Mouse (Mus musculus) embryonic facial prominence, embryonic 12.5 days (tissue): ENCODE results near the gene B4galnt4. TPM values are rescaled to one million over a fixed set of nuclear protein-coding genes. Genes with fewer than 3 reads are reported as not detected.
"Not testable (repeated sequence)": the region's sequence is repeated elsewhere in the genome, so short reads cannot be mapped to it uniquely, and the experiment has no call there.

Experiments used
- ATAC-seq: fragments of 200-750 bp; cut with Nextera tagmentation; 2 replicates; pipeline ENCODE4 v1.8.0; 2017; ENCODE audit not compliant: insufficient number of reproducible peaks, insufficient read depth, low FRiP score, low TSS enrichment
- H3K27ac ChIP-seq: fragments of 300-500 bp; sonication (generic); 2 replicates; pipeline ENCODE4 v1.5.1; 2016; ENCODE audit warnings: mild to moderate bottlenecking
- H3K27me3 ChIP-seq: fragments of 300-500 bp; sonication (generic); 2 replicates; pipeline ENCODE4 v1.6.1; 2016; ENCODE audit warnings: mild to moderate bottlenecking, moderate library complexity
- H3K36me3 ChIP-seq: fragments of 300-500 bp; sonication (generic); 2 replicates; pipeline ENCODE4 v1.6.1; 2016; ENCODE audit warnings: mild to moderate bottlenecking
- H3K4me1 ChIP-seq: fragments of 300-500 bp; sonication (generic); 2 replicates; pipeline ENCODE4 v1.6.1; 2016
- H3K4me2 ChIP-seq: fragments of 300-500 bp; sonication (generic); replicated peaks from 2 replicates; pipeline ENCODE4 v1.6.1; 2016; ENCODE audit warnings: mild to moderate bottlenecking, moderate library complexity
- H3K4me3 ChIP-seq: fragments of 300-500 bp; sonication (generic); 2 replicates; pipeline ENCODE4 v1.5.1; 2016; ENCODE audit warnings: mild to moderate bottlenecking
- H3K9ac ChIP-seq: fragments of 300-500 bp; sonication (generic); 2 replicates; pipeline ENCODE4 v1.6.1; 2016; ENCODE audit warnings: mild to moderate bottlenecking, moderate library complexity
- H3K9me3 ChIP-seq: fragments of 300-500 bp; sonication (generic); 2 replicates; pipeline ENCODE4 v1.6.1; 2016; ENCODE audit warnings: mild to moderate bottlenecking, moderate library complexity
- WGBS: fragments of 180-500 bp; shearing (Covaris S2); methylation state at CpG from one replicate; pipeline ENCODE4 v1.1.7; 2016; 5-methylcytosine and 5-hydroxymethylcytosine counted together
- polyA plus RNA-seq: library from polyadenylated mRNA; unstranded; fragments of >200 nt; fragmentation: Nextera tagmentation; extraction: Ambion mirVana; gene quantifications from 2 replicates; pipeline ENCODE4 v1.2.1, GENCODE M21; 2016

Gene B4galnt4
- polyA plus RNA-seq, 1 experiment from 2014 or later, result 39.2 TPM

DNA sequence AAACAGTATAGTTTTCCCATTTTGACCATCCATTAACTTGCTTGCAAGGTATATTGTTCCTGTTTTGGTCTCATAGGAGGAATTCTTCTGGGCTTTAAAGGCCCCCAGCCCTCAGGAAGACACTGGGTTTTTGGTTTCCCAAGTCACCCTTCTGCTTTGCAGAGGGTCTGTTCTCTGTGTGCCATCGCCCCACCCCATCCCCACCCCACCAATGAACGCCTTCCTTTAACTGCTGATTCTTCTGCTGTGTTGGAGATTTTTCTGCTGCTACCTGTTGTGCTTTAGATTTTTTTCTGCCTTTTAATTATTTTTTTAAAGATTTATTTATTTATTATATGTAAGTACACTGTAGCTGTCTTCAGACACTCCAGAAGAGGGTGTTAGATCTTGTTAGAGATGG, 32.1 kb upstream of the B4galnt4 start, which contains the start of gene Gm17387:
Gm17387 (plus strand) TSS at position 301 of the 400 bp plus-strand sequence.
- Histone ChIP-seq H3K4me1 (peaks cover 9% of the 10 kb centered on the region; the same call in 1 of the 2 replicates), H3K4me3 (no peak within 1 kb of the TSS), H3K4me2 (no peak within 1 kb of the TSS), H3K27ac (no peak within 1 kb of the TSS), H3K36me3 (no peaks in the 10 kb centered on the region), H3K9me3 (no peaks in the 10 kb centered on the region), H3K27me3 (no peaks in the 10 kb centered on the region), H3K9ac (no peak within 1 kb of the TSS)
- ATAC-seq, result no peak
- 82% methylated on average over 2 of the region's 2 CpGs for WGBS

DNA sequence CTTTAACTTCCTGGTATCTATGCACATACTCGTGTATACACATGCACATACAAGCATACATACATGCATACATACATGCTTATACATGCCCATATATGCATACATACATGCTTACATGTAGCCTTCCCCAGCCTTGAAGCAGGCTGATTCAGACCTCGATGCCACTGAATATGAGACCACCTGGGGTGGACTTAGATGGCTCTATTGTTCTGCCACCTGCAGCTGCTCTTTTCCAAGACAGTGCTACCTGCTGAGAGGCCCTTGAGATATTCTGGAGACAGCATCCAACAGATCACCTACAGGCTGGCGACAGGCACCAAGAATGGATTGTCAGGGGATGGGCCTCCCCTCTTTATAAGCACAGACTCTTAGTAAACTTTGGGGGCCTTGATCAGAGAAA, 30.5 kb upstream of the B4galnt4 start:
- Histone ChIP-seq H3K36me3 (no peaks in the 10 kb centered on the region), H3K27ac (no peak overlapping the region), H3K9ac (no peak overlapping the region), H3K27me3 (no peaks in the 10 kb centered on the region), H3K4me3 (no peak overlapping the region), H3K4me2 (no peak overlapping the region), H3K9me3 (no peaks in the 10 kb centered on the region), H3K4me1 (0 out of 2 replicates have a peak, but pooled peaks cover 2% of the 10 kb centered on the region)
- 48% methylated on average over 3 of the region's 3 CpGs for WGBS
- no peak for ATAC-seq

DNA sequence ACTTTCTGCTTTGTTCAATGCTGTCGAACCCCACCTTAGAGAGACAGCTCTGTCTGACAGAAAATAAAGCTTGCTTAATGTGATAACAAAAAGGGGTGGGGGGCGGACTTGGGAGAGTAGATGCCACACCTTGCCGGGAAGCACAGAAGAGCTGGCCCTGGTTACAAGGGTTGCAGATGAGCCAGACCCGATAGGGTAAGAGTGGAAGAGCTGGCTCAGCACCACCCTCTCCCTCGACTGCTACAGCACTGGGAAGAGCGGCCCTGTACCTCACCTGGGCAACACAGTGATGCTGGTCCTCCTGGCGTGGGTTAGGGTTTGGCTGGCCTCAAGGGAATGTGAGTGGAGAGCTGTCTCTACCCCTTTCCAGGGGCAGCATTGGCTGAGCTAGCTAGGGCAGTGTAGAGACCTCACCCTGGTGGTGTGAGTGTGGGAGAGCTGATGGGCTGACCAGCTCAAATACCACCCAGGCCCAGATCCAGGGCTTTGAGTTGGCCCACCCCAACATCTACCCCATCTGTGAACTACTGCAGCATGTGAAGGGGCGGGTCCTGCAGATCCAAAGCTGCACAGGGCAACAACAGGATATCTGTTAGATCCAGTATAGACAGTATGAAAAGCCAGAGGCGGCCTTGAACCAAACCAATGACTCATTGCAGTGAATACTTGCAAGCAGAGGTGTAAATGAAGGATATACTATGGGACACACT, 28.3 kb upstream of the B4galnt4 start:
- no peaks in the 10 kb centered on the region for H3K27me3 ChIP-seq
- H3K9me3 ChIP-seq, result no peaks in the 10 kb centered on the region
- WGBS, result 78% methylated on average over 9 of the region's 9 CpGs
- no peak overlapping the region for H3K4me3 ChIP-seq
- ATAC-seq, result 0 out of 2 replicates have a peak, but pooled peaks have one; percentile 60
- H3K27ac ChIP-seq, result no peak overlapping the region
- H3K36me3 ChIP-seq, result no peaks in the 10 kb centered on the region
- H3K4me1 ChIP-seq, result no peaks in the 10 kb centered on the region
- no peak overlapping the region for H3K9ac ChIP-seq
- no peak overlapping the region for H3K4me2 ChIP-seq

DNA sequence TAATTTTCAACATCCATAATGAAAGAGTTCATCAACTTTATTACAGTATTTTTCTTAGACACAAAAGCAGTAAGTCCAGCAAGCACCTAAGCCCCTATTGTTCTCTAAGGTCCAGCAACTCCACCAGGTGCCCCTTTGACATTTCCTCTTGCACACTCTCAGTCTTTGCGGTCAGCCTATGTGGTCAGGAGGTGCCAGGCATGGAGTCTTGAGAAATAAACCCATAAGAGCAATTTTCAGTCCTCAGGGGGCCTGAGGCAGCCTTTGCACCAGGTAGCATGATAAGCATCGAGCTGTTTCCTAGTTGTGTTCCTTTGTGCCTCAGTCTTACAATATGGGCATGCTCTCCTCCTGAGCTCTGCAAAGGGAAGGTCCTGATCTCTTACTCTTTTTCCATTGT, 24.3 kb upstream of the B4galnt4 start:
- not testable (repeated sequence) for H3K36me3 ChIP-seq, H3K4me1 ChIP-seq, ATAC-seq, H3K27ac ChIP-seq, H3K4me3 ChIP-seq, H3K4me2 ChIP-seq, H3K9ac ChIP-seq, H3K27me3 ChIP-seq, H3K9me3 ChIP-seq
- 67% methylated on average over 1 of the region's 2 CpGs for WGBS

DNA sequence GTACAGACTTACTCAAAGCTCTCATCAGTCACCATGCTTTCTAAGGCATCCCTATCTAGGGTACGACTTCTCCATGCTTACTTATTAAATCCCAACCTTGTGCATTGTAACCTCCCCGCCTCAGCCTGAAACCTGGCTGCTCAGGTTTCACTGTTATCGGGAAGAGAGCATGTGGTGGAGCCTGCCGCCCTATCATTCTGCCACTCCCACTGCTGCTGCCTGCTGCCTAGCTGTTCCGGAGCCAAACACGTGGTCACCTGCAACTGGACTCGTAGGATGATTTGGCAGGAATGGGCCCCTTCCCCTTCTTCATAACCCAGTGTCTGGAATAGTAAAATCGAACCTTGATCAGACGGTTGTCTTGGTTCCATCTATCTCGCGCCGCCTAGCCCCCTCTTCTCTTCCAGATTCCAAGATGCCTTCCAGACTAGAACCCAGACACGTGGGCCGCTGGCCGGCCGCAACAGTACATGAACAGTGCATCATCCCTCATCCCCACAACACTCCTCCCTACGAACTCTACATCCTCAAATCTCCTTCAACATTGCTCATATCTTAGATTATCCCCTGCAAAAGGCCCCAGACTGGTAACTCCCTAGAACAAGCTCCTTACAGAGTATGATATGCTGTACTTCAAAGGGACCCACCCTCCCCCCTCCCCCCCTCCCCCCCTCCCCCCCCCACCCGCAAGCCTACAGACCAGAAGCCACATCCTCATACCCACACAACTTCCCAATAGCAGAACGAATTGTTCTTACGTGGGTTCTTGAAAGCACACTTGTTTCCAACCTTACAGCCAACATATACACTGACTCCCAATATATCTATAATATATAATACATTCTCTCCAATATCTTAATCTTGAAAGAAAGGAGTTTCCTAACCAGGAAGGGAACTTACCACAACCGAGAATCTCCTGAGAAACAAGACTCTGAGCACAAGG, 22.5 kb upstream of the B4galnt4 start:
- H3K27me3 ChIP-seq, result no peaks in the 10 kb centered on the region
- ATAC-seq, result no peak
- peaks cover 3% of the 10 kb centered on the region; the same call in 1 of the 2 replicates for H3K4me1 ChIP-seq
- H3K4me3 ChIP-seq, result no peak overlapping the region
- WGBS, result 73% methylated on average over 20 of the region's 21 CpGs
- no peaks in the 10 kb centered on the region for H3K36me3 ChIP-seq
- H3K9ac ChIP-seq, result no peak overlapping the region
- H3K27ac ChIP-seq, result no peak overlapping the region
- H3K4me2 ChIP-seq, result no peak overlapping the region
- no peaks in the 10 kb centered on the region for H3K9me3 ChIP-seq

DNA sequence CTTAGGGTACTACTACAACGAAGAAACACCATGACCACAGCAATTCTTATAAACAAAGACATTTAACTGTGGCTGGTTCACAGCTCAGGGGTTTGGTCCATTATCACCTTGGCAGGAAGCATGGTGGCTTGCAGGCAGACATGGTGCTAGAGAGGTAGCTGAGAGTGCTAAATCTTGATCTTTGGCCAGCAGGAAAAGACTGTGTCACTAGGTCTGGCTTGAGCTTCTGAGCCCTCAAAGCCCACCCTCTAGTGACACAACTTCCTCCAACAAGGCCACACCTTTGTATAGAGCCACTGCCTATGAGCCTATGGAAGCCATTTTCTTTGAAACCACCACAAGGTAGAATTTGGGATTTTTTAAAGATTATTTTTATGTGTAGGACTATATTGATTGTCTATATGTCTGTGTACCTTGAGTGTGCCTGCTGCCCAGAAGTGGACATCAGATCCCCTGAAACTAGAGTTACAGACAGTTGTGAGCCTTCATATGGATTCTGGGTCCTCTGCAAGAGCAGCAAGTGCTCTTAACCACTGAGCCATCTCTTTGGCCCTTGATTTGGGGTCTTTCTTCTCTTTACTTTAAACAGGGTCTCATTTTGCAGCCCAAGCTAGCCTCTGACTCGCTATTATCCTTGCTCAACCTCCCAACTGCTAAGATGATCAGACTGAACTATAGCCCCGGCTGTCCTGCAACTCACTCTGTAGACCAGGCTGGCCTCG, 21.4 kb upstream of the B4galnt4 start:
- no peaks in the 10 kb centered on the region for H3K9me3 ChIP-seq
- H3K4me3 ChIP-seq, result no peak overlapping the region
- H3K4me1 ChIP-seq, result peaks cover 3% of the 10 kb centered on the region; the same call in 1 of the 2 replicates
- H3K27ac ChIP-seq, result no peak overlapping the region
- ATAC-seq, result no peak
- no peaks in the 10 kb centered on the region for H3K27me3 ChIP-seq
- H3K36me3 ChIP-seq, result no peaks in the 10 kb centered on the region
- H3K9ac ChIP-seq, result no peak overlapping the region
- no peak overlapping the region for H3K4me2 ChIP-seq
- WGBS, result 94% methylated on average over 4 of the region's 4 CpGs

DNA sequence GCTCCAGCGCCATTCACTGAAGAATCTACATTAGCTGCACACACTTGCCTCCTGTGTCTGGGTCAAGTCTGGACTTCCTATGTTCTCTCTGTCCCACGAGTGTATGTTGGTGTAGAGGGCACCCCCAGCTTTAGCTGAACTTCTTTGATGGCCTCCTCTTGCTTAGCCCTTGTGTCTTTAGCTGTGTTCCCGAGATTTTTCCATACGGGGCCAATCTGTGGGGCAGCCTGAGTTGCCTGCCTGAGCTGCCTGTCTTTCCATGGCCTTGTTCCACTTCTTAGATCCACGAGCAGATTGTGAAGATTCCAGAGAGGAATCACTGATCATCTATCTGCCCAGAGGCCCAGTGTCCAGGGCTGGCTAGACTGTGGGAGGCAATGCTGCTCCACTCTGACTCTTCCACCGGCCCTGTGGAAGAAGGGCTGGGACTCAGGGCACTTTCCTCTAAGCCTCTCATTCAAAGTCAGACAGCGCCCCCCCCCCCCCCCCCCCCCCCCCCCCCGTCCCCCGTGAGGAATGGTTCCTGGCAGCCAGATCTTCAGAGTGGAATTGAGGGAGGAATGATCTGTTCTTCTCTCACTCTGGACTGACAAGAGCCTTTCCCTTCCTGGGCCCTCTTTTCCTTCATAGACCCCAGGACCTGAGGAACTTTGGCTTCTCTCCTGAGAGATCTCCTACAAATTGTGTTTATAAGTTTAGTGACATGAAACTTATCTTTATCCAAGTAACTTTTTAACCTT, 19.9 kb upstream of the B4galnt4 start:
- no peak for ATAC-seq
- Histone ChIP-seq H3K4me2 (peak overlapping the region; percentile 32), H3K36me3 (no peaks in the 10 kb centered on the region), H3K9me3 (no peaks in the 10 kb centered on the region), H3K4me3 (no peak overlapping the region), H3K27me3 (no peaks in the 10 kb centered on the region), H3K9ac (no peak overlapping the region; the same call in 1 of the 2 replicates), H3K27ac (peak overlapping the region; percentile 66), H3K4me1 (peaks cover 3% of the 10 kb centered on the region; the same call in 1 of the 2 replicates)
- WGBS, result 38% methylated on average over 6 of the region's 9 CpGs

DNA sequence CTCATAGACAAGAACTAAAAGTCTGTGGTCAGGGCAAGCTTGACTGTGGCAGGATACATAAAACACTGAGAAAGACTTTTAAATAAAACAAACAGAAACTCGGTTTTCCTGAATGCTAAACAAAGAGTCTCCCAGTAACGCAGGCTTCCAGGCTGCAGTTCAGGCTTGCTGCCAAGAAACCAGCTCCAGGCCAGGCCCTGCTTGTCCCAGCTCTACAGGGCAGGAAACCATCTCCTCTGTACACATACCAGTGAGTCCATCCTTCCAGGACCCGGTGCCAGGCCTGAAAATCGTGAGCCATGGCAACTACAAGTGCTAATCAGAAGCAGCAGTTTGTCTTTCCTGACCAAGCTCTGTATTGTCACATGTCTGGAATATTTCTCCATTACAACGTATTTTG, 19.2 kb upstream of the B4galnt4 start:
- H3K4me1 ChIP-seq, result peaks cover 3% of the 10 kb centered on the region; the same call in 1 of the 2 replicates
- H3K27ac ChIP-seq, result peak overlapping the region; percentile 66
- H3K4me2 ChIP-seq, result no peak overlapping the region
- WGBS, result 11% methylated on average over 5 of the region's 5 CpGs
- H3K27me3 ChIP-seq, result no peaks in the 10 kb centered on the region
- no peaks in the 10 kb centered on the region for H3K9me3 ChIP-seq
- H3K36me3 ChIP-seq, result no peaks in the 10 kb centered on the region
- ATAC-seq, result no peak
- H3K9ac ChIP-seq, result no peak overlapping the region
- no peak overlapping the region for H3K4me3 ChIP-seq

- Histone ChIP-seq H3K4me1 (peaks cover 11% of the 10 kb centered on the region), H3K27me3 (no peaks in the 10 kb centered on the region), H3K9ac (peak overlapping the region; percentile 24; the same call in 1 of the 2 replicates), H3K4me2 (no peak overlapping the region), H3K36me3 (no peaks in the 10 kb centered on the region), H3K4me3 (no peak overlapping the region), H3K27ac (0 out of 2 replicates have a peak overlapping the region, but pooled peaks have one; percentile 57), H3K9me3 (no peaks in the 10 kb centered on the region)
- no peak for ATAC-seq
- 41% methylated on average over 4 of the region's 4 CpGs for WGBS
Measured at GRCm38 (mm10) chr7:141042539-141042938, 18.4 kb upstream of the B4galnt4 start.

- Histone ChIP-seq H3K4me1 (peaks cover 17% of the 10 kb centered on the region; the same call in 1 of the 2 replicates), H3K27me3 (no peaks in the 10 kb centered on the region), H3K27ac (peak overlapping the region; percentile 58; the same call in 1 of the 2 replicates), H3K4me2 (peak overlapping the region; percentile 67), H3K4me3 (no peak overlapping the region), H3K9ac (no peak overlapping the region), H3K36me3 (no peaks in the 10 kb centered on the region), H3K9me3 (no peaks in the 10 kb centered on the region)
- 0 out of 2 replicates have a peak, but pooled peaks have one; percentile 1 for ATAC-seq
- WGBS, result 69% methylated on average over 6 of the region's 6 CpGs
Measured at GRCm38 (mm10) chr7:141046931-141047580, 13.8 kb upstream of the B4galnt4 start.
